Mouse (Mus musculus) layer of hippocampus, postnatal 10 days (tissue): ENCODE data around the gene Slc2a1. TPM values are rescaled to one million over a fixed set of nuclear protein-coding genes. Genes with fewer than 3 reads are reported as not detected.
A peak's percentile ranks its signal among the peaks of the same experiment; 100 is the strongest.

Experiments
- DNase-seq, 2 experiments: peaks; one replicate each; pipeline ENCODE4 v3.0.0; 2021; ENCODE audit warnings: low spot score in 2 of 2
- total RNA-seq, 2 experiments: library from RNA; stranded (reverse); gene quantifications; 2 replicates each; pipeline ENCODE4 v1.2.3; 2021

The Slc2a1 gene
- total RNA-seq, 2 experiments from 2014 or later = 53.4 to 60.4 TPM

DNA sequence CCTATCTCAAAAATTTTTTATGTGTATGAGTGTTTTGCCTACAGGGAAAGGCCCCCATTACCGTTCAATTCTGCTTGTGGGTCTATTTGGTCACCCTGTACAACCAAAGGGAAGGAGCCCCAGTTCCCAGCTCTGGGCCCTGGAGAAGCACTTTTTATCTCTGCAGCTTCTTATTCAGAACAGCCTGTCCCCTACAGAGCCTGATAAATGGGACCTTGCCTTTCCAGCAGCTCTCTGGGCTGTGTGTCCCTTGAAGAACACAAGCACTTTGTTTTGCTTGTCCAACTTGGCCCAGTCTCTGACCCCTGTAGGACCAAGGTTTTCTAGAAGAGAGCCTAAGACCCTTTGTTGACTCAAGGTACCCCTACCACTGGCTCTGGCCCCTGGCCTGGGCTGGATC, 20.6 kb downstream of the Slc2a1 start:
- DNase-seq = no peak

GRCm38 (mm10) chr4:119131189-119131910, 22.8 kb downstream of the Slc2a1 start:
- DNase-seq = no peak

DNA sequence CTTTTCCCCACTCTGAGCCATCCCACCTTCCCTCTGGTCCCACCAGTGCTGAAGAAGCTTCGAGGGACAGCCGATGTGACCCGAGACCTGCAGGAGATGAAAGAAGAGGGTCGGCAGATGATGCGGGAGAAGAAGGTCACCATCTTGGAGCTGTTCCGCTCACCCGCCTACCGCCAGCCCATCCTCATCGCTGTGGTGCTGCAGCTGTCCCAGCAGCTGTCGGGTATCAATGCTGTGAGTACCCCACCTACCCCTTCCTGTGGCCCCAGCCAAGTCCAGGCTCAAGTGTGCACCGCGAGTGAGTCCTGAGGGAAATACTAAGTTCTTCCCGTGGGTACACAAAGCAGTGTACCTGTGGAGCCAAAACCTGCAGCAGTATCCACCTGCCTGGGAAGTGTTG, 24.8 kb downstream of the Slc2a1 start:
- no peak for DNase-seq

DNA sequence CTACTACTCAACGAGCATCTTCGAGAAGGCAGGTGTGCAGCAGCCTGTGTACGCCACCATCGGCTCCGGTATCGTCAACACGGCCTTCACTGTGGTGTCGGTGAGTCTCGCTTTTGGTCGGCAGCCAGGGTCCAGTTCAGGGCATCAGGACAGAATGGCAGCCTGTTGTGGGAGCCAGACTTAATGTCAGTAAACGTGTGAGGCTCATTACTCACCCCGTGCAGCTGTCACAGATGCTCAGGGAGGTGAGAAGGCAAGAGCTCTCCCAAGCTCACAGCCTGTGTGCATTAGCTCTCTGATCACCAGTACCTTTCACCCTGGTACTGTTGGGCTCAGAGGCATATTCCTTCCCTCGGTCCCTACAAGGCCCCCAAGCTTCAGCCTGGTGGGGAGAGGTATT, 25.3 kb downstream of the Slc2a1 start:
- DNase-seq = no peak

- DNase-seq = no peak
These were observed 28.8 kb downstream of the Slc2a1 start for GRCm38 (mm10) chr4:119137313-119137712.

DNA sequence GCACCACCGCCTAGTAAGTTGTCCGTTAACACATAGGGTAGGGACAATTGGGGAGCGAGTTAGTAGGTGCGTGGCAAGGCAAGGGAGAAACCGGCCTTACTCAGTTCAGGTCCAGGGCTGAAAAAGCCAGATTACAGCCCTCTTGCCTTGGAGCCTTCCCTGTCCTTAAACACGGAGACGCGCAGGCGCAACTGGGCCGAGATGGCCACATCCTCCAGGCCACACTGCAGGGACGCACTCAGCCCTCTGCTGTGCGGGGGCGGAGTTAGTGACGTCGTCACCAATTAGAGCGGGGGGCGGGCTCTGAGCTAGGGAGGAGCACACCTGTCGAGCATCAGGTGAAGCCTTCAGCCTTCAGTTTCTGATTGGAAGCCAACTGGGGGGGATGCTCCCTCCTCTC, 29.7 kb downstream of the Slc2a1 start:
- peak; percentile 50 to 61 for DNase-seq

DNA sequence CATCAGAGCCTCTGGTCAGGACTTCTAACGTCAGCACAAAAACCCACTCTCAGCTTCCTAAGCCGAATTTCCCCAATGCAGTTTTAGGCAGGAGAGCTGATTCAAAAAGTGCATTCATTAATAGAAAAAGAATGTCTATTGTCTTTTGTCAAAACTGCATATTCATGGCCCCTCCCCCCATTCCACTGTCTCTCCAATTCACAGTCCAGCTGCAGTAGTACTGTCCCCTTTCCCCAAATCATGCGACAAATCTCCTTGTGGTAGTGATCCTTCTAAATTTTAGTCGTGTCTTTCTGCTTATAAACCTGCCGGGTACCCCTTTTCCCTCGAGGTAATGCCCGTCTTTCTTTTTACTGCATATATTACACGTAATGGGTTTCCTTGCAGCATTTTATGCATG, 30.3 kb downstream of the Slc2a1 start:
- no peak for DNase-seq

DNA sequence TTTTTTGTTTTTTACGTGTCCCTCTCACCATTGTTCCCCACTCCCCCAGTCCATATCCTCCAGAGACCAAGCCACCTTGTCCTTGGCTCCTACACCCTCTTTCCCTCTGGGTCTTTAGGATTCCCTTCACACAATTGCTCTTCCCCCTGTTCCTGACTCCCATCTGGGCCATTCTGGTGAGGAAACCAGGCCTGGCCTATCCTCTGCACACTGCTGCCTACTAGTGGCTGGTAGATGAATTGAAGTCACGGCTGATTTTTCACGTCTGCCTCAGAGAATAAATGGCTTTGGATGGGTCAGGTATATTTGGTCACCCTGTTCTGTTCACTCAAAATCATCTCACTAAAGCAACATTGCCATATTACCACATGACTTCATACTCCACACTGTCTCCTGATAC, 31.6 kb downstream of the Slc2a1 start:
- peak in 1 of 2 experiments; percentile 48 for DNase-seq

- no peak for DNase-seq
These were observed 32.7 kb downstream of the Slc2a1 start for GRCm38 (mm10) chr4:119141191-119141590.

- peak; percentile 65 to 69 for DNase-seq
These were observed 33.8 kb downstream of the Slc2a1 start for GRCm38 (mm10) chr4:119142230-119142871.

DNA sequence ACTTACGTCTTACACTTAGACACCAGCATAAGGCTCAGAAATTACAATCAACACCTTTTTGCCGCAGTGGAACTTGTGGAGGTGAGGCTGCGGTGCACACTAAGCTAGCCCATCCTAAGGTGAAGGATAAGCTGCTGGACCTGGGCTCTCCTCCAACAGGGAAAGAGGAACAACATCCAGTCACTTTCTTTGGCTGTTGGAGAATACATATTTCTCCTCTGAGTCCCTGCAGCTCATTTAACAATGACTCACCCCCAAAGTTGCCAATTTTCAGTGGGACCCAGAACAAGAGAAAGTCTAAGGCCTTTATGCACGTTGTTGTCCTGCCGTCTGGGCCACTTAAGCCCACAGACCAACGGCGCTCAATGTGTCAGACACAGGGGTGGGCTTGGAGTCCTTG, 38.3 kb downstream of the Slc2a1 start:
- DNase-seq = no peak

GRCm38 (mm10) chr4:119147347-119147746, 38.8 kb downstream of the Slc2a1 start:
- no peak for DNase-seq

DNA sequence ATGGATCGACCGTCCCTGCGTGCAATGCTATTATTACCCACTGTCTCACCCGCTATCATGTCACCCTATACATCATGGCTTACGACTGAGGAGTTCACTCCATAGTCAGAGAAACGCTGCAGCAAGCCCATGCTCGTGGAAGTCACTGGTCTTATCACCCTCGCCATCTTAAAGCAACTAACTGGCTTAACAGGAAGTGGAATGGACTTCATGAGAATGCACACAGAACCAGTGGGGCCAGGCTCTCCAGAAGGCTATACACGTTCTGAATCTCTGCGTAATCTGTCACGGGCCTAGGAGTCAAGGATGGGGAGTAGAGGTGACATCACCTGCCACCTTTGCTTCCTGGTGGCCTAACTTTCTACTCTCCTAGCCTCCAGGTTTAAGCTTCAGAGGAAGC, 40.2 kb downstream of the Slc2a1 start:
- no peak for DNase-seq

- peak; percentile 72 to 74 for DNase-seq
These were observed 48.7 kb downstream of the Slc2a1 start for GRCm38 (mm10) chr4:119157186-119157585.

DNA sequence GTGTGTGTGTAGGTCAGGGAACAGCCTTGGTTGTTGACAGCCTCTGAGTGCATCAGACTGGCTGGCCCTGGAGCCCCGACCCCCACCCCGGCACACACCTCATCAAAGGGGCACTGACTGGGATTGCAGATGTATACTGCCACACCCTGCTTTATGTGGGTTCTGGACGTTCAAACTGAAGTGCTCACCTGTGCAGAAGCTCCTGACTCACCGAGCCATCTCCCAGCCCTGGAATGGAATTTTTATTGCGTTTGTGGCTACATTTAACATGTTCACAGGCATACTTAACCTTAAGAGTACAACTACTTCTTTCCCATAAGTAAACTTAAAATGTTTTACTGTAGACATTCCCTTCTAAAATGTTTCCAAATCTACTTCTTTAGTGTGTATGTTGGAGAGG, 49.4 kb downstream of the Slc2a1 start:
- DNase-seq = no peak

DNA sequence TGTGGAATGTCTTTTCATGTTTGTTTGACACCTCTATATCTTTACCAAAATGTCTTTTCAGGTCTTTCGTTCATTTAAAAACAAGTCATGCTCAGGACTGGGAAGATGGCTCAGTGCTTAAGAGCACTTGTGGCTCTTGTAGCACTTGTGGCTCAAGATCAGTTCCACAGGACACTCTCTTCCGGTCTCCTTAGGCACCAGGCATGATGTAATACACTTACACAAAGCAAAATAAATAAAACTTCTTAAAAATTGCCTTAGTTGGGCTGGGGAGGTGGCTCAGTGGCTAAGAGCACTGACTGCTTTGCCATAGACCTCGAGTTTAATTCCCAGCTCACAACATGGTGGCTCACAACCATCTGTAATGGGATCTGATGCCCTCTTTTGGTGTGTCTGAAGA, 52.8 kb downstream of the Slc2a1 start:
- no peak for DNase-seq

- no peak for DNase-seq
These were observed 54.5 kb downstream of the Slc2a1 start for GRCm38 (mm10) chr4:119162990-119163389.

GRCm38 (mm10) chr4:119165916-119166315, 57.4 kb downstream of the Slc2a1 start:
- DNase-seq = no peak

DNA sequence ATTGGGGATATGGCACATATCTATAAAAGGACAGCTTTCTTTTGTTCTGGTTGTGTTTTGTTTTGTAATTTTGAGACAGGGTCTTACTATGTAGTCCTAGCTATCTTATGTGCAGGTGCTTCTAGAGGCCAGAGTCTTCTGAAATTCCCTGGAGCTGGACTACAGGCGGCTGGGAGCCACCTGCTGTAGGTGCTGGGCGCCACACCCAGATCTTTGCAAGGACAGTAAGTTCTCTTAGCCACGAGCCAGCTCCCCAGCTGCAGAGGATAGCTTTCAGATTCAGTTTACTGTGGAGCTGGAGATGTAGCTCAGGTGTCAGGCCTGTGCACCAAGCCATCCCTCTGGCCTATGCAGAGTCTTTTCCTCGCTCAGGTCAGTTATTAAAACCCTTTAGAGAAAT, 58.6 kb downstream of the Slc2a1 start:
- DNase-seq = no peak

DNA sequence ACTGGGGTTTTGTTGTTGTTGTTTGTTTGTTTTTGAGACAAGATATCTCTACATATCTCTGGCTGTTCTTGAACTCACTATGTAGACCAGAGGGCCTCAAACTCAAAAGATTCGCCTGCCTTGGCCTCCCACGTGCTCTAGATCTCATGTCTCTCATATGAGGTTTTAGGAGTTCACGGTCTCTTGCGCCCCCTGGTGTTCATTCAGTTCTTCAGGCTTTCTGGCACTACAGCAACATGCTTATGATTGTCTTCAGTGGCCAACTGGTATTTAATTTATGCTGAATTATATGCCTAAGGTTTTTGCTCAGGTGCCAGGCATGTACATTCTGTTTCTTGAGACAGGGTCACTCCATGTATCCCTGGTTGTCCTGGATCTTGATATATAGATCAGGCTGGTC, 59.2 kb downstream of the Slc2a1 start:
- peak; percentile 86 to 88 for DNase-seq

DNA sequence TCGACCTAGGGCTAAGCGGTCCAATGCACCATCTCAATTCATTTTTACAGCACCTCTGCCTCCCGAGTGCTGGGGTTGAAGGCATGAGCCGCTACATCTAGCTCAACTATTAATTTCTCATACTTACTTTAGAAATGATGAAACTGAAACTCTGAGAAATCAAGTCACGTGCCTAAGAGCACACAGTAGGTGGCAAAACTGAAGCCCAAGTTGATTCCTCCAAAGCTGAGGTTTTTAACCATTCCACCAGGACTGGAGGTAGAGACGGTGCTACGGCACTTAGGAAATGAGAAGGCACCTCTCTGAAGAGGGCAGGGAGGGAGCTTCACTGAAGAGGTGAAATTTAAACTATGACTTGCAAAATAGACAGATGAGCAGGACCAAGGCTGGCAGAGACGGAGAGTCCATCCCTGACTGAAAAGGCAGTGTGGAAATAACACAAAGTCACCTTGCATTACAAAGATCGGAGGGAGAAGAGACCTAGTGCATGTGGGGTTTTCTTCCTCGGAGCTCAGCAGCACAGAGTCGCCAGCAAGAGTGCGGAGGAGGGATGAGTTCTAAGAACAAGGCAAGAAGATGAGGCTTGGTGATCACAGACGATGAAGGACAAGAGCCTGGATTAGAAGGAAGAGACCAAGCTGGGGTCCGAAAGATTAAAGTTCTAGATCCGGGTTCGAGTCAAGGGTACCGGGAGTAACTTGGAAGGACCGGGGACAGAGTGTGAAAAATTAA, 64.6 kb downstream of the Slc2a1 start:
- no peak for DNase-seq

- peak; percentile 92 to 94 for DNase-seq
These were observed 65.4 kb downstream of the Slc2a1 start, which contains the start of gene Zfp691 for GRCm38 (mm10) chr4:119173851-119174453. TSS of gene Zfp691 (minus strand) at chr4:119174195.
